Mouse (Mus musculus): ENCODE results near the gene Ptbp1.
"Not testable (repeated sequence)": the region's sequence is repeated elsewhere in the genome, so short reads cannot be mapped to it uniquely, and the experiment has no call there.

Ptbp1 gene

DNA sequence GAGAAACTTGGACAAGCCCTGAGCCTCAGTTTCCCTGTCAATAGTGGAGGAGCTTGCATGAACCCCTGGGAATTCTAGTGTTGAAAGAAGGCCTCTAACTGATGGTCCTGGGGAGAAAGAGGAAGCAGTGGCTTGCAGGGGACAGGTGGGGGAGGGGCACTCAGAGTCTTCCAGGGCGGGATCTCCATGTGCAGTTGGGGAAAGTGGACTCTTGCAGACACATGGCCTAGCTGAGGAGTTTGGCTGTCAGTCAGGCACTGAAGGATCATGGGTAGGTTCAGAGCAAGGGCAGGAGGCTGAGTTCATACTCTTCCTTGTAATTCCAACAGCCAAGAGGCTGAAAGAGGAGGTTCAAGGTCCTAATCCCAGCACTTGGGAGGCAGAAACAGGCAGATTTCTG, 22.9 kb downstream of the Ptbp1 start:
- in situ Hi-C loops (cut with MboI, MseI), result no loop called here

DNA sequence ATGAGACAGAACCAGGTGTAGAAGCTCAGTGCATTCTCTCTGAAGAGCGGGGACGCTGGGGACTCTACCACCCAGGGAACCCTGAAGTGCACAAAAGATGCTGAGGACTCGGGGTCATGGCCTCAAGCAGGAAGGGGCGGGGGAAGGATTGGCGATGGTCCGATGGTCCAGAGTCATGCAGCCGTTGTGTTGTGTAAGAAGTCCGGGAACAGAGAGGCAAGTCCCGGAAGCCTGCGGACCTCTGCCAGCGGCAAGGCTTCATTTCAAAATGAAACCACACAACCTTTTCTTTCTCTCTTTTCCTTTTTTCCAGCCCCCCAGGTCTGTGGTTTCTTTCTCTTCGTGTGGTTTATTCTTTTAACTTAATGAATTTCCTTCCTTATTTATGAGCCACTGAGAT, 23.5 kb downstream of the Ptbp1 start:
- in situ Hi-C loops (cut with MboI, MseI), result no loop called here

DNA sequence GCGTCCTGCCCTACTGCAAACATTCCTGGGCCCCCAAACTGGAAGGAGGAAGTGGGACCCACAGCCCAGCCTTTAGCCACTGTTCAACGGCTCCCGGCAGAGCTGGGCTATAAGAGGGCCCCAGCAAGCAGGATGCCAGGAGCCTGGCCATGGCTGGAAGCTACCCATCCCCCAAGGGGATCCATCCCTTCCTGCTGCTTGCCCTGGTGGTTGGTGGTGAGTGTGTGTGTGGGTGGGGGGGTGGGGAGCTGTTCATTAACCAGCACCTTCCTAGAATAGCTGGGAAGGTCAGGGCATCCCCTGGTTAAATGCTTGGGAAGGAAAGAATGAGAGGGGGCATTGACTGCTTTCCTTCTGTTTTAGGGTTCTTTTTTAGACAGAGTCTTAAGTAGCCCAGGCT, 25.3 kb downstream of the Ptbp1 start:
- in situ Hi-C loops (cut with MboI, MseI), result no loop called here

DNA sequence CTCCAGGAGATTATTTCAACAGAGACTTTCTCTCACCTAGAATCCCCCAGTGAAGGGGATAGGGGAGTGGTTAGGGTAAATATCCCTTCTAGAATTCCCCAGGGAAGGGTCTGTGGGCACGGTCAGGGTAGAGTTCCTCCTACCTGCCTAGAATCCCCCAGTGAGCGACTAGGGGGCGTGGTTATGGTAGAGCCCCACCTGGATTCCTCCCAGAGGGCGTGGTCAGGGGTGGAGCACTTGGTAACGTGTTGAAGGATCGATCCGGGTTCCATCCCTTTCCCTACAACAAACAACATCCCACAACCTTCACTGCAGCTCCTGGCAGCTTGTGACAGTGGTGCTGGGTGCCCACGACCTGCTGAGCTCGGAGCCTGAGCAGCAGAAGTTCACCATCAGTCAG, 26.5 kb downstream of the Ptbp1 start:
- in situ Hi-C loops (cut with MboI, MseI), result loop anchor here (5.0 kb wide), 3 partner anchors 42 to 72 kb away; partner anchors contain the start of genes Arid3a (in 1 of the 2) and R3hdm4 (in 1 of the 2)

DNA sequence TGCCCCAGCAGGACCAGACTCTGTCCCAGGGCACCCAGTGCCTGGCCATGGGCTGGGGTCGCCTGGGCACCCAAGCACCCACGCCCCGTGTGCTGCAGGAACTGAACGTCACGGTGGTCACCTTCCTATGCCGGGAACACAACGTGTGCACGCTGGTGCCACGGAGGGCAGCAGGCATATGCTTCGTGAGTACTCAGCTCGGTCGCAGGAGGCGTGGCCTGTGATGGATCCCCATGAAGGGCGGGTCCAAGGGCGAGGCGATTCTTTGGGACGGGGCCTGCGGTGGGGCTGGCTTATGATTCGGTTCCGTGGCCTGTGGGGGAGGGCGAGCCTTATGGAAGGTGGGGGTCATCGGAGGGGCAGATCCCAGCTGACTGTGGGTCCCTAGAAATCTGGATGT, 27.8 kb downstream of the Ptbp1 start:
- in situ Hi-C loops (cut with MboI, MseI), result loop anchor here (5.0 kb wide), 3 partner anchors 40 to 70 kb away; partner anchors contain the start of genes Arid3a (in 1 of the 2) and R3hdm4 (in 1 of the 2)

DNA sequence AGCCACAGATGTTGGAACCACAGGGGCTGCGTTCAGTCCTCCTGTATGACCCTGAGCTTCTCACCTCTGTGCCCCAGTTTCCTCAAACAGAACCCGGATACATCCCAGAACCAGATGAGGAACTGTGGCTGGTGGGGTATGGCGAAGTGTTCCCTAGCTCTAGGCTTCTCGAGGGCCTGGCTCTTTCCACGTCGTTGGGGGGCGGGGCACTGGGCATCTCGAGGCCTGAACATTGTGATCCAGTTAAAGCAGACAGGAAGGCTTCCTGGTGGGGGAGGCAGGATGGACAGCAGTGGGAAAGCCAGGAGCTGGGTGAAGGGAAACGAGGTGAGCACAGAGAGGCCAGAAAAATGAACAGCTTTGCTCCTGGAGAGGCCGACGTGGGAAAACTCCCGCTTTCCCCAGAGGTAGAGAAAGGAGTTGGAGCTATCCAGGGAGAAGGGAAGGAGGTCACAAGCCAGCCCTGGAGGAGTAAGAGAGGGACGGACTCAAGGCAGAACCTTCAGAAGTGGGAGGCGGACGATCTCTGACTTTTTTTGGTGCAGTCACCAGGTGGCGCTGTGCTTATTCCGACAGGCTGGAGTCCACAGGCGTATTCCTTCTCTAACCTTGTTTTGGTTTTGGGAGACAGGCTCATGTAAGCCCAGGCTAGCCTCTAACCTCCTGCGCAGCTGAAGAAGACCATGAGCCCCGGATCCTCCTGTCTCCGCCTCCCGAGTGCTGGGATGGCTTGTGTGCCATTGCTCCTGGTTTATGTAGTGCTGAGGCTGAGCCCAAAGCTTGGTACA, 29.3 kb downstream of the Ptbp1 start:
- in situ Hi-C loops (cut with MboI, MseI), result loop anchor here (5.0 kb wide), 3 partner anchors 39 to 69 kb away; partner anchors contain the start of genes Arid3a (in 1 of the 2) and R3hdm4 (in 1 of the 2)

DNA sequence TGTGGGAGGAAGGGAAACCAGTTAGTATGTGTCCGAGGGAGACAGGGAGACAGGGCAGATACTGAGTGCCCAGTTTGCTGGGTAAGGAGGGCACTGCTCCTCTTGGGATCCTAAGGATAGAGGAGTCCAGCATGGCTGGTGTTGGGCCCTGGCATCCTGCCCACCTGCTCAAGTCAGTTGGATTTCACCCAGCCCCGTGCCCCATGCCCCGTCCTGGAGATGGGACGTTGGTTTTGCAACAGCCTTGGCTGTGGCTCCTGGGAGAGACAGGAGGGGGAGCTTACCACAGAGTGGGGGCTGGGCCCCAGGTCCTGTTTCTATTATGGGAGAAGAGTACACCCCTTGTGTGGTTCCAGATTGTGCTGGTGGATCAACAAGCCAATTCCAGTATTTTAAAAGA, 30.2 kb downstream of the Ptbp1 start:
- in situ Hi-C loops (cut with MboI, MseI), result loop anchor here (5.0 kb wide), 3 partner anchors 38 to 68 kb away; partner anchors contain the start of genes Arid3a (in 1 of the 2) and R3hdm4 (in 1 of the 2)

DNA sequence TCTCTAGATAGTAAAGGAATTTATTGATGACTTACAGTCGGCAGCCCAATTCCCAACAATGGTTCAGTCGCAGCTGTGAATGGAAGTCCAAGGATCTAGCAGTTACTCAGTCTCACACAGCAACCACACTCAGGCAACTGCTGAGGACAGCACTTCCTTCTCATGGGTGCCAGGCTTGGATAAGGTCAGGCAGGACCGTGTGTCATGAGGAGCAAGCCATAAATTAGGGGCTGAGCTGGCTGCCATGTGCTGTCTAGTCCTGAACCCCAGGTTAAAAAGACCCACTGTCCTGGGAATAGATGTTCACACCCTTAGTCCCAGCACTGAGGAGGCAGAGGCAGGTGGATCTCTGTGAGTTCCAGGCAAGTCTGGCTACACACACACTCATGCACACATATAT, 30.7 kb downstream of the Ptbp1 start:
- in situ Hi-C loops (cut with MboI, MseI), result loop anchor here (5.0 kb wide), 3 partner anchors 37 to 67 kb away; partner anchors contain the start of genes Arid3a (in 1 of the 2) and R3hdm4 (in 1 of the 2)

DNA sequence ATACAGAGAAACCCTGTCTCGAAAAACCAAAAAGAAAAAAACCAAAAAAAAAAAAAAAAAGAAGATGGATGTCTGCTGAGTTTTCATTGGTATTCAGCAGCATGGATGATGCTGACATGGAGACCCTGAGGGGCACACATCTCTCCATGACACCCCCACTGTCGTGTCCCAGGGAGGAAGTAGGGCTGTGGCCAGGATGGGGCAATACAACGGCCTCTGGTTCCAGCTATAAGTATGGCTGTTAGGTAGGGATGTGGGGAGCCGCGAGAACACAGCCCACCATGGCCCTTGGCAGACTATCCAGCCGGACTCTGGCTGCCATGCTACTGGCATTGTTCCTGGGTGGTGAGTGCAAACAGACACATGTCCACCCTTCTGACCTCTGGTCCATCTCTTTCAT, 31.8 kb downstream of the Ptbp1 start, which contains the start of gene Elane:
Gene Elane (plus strand): TSS at position 194 of the 400 bp plus-strand sequence.
- in situ Hi-C loops (cut with MboI, MseI), result no loop called here

DNA sequence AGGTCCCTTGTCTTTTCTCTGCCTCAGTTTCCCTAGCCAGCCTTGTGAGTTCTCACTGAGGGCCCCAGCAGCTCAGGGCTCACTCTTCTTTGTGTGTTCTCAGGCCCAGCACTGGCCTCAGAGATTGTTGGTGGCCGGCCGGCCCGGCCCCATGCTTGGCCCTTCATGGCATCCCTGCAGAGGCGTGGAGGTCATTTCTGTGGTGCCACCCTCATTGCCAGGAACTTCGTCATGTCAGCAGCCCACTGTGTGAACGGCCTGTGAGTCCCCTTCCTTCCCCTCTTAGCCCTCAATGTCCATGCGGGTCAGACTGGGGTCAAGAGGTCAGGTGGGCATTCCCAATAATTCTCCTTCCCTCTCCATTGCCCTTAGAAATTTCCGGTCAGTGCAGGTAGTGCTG, 32.4 kb downstream of the Ptbp1 start:
- in situ Hi-C loops (cut with MboI, MseI), result no loop called here

DNA sequence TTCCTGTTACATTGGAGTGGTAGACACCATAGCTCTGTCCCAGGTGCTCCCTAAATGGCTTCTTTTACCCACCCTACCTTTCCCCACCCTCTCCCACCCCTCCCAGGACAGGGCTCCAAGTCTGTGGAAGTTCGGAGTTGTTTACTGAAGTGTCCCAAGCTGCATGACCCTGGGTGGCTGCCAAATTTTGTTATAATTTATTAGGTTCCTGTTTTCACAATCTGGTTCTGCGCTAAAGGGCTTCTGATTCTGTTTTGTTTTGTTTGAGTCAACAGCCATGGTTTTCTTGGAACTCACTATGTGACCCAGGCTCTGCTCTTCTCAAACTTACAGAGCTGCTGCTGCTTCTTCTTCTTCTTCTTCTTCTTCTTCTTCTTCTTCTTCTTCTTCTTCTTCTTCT, 35.2 kb downstream of the Ptbp1 start:
- in situ Hi-C loops (cut with MboI, MseI), result no loop called here

DNA sequence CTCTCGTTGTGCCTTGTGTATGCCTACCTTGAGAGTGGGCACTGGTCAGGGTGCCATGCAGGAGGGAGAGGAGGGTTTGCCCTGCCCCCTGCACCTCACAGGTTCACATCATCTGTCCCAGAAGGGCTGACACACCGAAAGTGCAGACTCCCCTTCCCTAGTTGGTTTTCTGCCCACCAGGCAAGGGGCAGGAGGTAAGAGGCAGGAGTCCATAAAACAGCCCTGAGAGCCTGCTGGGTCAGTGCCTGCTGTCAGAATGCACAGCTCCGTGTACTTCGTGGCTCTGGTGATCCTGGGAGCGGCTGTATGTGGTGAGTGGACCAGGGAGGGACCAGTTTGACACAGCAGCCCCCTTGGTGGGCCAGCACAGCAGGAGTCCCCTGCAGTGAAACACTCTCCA, 36.4 kb downstream of the Ptbp1 start, which contains the start of gene Cfd:
Gene Cfd (plus strand): TSS at position 184 of the 400 bp plus-strand sequence.
- in situ Hi-C loops (cut with MboI, MseI), result no loop called here

DNA sequence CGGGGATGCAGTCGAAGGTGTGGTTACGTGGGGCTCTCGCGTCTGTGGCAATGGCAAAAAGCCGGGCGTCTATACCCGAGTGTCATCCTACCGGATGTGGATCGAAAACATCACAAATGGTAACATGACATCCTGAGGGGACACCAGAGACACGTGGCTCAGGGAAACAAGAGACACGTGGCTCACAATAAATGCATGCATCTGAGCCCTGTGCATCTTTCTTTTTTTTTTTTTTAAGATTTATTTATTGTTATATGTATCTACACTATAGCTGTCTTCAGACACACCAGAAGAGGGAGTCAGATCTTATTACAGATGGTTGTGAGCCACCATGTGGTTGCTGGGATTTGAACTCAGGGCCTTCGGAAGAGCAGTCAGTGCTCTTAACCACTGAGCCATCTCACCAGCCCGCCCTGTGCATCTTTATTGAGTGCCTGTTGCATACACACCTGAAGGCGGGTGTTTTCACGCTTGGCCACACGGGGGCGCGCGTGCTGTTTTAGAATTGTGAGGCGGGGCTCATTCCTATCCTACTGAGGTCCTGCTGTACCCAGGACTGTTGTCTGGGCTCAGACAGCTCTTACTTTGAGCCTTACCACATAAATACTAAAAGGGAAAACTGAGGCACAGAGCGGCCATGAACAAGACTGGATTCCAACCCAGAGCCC, 38.4 kb downstream of the Ptbp1 start:
- in situ Hi-C loops (cut with MboI, MseI), result not testable (repeated sequence)

DNA sequence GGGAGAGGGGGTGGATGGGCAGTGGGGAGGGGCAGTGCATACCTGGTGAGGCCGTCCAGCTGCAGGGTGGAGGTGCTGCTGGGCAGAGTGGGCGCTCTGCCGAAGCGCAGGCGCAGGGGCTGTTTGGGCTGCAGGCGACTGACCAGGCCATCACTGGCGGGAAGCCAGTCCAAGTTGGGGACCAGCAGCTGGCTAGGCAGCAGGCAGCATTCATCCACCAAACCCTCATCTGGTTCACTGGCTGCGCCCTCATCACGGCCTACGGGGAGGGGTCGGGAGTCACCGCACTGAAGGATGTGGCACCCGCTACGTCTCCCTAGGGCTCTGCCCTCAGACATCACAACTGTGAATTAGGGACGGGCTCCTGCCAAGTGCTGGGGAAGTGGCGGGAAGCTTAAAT, 42.1 kb downstream of the Ptbp1 start:
- in situ Hi-C loops (cut with MboI, MseI), result no loop called here

DNA sequence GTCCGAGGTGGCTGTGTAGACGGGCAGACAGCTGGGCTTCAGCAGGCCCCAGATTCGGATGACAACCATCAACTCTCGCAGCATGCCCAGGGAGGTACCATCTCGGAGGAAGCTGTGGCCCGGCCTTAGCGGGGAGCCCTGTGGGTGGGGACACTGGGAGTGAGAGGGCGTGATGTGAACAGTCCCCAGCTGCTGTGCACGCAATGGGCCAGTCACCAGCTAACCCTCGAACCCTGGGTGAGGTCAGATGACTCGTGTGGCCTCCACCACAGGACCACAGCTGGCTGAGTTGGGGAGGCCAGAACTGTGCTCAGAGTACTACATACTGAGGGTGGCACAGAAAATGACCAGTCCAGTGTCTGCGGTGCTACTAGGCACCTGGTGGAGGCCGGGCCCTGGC, 42.6 kb downstream of the Ptbp1 start:
- in situ Hi-C loops (cut with MboI, MseI), result no loop called here

DNA sequence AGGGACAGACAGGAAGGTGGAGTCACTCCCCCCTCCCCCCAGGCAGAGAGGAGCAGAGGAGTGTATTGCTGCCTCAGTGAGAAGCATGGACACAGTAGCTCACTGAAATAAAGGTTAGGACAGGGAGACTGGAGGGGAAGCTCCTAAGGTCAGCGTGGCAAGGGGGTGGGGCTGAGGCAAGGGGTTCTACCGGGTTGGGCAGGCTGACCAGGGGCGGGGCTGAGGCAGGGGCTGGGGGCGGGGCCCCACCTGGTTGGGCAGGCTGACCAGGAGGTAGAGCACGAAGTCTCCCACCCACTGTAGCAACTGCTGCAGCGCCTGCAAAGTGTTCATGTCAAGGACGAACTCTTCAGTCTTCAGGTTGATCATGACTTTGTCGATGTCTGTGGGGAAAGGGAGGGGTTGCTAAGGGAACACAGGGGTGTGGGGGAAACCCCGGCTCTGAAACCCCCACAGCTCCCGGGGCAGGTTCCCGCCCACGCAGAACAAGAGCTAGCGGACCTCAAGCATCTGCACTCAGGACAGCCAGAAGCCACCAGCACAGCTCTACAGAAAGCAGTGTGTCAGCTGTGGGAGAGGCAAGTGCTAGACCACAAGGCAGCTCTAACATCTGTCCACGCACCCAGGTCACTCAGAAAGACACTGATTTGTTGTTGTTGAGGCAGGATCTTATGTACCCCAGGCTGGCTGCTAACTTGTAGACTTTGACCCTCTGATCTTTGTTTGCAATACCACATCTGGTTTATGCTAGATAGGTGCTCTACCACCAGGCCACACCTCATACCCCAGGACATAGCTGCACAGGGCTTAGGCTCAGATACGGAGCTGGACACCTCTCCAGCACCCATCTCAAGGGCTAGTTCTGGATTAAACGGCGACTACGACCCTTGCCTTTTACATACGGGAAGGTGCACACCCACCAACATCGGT, 43.4 kb downstream of the Ptbp1 start:
- in situ Hi-C loops (cut with MboI, MseI), result no loop called here

DNA sequence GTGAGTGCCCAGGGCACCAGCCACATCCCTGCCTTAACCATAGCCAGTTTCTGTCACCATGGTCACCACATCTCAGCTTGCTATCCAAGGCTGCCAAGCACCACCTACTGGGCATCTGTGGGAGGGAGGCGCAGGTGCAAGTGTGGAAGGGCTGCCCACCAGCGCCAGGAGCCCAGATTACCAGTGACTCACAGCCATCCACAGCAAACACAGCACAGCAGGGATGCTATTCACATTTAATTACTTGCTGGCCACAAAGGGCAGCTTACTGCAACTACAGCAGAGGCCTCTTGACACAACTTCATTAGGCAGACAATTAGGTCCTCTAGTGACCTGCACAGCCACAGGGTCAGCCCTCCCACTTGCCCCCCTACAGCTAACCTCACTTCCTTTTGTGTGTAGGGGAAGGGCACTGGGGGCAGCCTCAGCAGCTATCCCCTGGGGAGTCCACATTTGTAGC, 46.8 kb downstream of the Ptbp1 start:
- in situ Hi-C loops (cut with MboI, MseI), result loop anchor here in 1 of 2 experiments (10.0 kb wide), 1 partner anchor 476 kb away; no protein-coding TSS in a partner anchor

DNA sequence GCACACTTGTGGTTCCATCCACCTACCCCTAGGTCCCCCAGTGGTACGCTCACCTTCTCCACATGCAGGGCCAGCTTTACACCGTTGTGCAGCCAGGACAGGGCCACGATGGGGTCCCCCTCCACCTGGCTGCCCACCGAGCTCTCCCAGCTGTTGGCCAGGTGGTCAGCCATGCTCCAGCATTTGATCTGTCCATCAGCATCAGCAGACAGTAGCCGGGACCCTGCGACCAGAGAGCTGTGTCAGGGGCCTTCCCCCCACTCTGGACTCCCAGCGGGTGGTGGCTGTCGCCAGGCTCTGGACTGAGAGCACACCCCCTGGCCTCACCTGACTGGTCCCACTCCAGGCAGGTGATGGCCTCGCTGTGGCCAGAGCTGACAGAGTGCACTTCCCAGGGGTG, 52.5 kb downstream of the Ptbp1 start:
- in situ Hi-C loops (cut with MboI, MseI), result loop anchor here in 1 of 2 experiments (10.0 kb wide), 1 partner anchor 482 kb away; no protein-coding TSS in a partner anchor

DNA sequence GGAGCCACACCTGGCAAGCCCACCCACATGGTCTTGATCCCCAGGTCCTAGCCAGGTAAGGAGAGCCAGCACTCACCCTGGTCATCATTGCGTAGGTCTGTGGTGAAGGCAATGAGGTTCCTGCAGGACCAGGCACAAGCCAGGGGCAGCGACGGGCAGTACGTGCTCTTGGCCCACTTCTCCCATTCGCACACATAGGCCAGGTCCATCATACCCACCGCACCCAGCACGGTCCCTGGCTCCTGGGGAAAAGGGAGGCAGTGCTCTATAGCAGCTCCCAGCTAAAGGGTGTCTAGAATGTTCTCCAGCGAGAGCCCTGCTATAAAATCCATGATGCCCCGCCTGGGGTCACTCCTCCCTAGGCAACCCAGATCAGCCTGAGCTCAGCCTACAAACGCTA, 53.2 kb downstream of the Ptbp1 start:
- in situ Hi-C loops (cut with MboI, MseI), result loop anchor here in 1 of 2 experiments (10.0 kb wide), 1 partner anchor 483 kb away; no protein-coding TSS in a partner anchor

DNA sequence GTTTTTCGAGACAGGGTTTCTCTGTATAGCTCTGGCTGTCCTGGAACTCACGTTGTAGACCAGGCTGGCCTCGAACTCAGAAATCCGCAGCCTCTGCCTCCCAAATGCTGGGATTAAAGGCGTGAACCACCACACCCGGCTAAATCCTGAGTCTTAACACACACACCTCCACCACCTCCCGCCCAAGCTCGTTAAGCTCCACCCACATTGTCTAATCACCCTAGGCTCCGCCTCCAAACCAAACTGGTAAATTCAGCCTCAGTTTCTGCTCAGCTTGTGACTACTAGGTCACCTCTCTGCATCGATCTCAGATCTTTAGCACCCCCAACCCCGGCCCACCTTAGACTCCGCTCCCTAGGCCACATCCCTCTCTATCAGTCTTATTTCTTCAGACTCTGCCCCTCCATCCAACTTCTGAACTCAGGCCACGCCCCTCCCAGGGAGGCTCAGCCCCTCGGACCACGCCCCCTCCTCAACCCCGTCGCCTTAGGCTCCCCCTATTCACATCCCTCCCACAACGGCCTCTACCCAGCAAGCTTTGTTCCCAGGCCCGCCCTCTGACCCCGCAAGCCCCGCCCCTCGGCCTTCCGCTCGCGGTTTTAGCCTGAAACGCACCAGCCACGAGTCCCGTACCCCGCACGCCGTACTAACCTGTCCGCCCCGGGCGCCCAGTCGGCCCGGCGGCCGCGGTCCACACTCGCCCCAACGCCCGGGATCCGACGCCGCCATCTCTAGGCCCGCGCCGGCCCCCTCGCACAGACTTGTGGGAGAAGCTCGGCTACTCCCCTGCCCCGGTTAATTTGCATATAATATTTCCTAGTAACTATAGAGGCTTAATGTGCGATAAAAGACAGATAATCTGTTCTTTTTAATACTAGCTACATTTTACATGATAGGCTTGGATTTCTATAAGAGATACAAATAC, 54.2 kb downstream of the Ptbp1 start, which contains the start of gene Med16:
Gene Med16 (minus strand): TSS at position 757 of the 925 bp plus-strand sequence.
- in situ Hi-C loops (cut with MboI, MseI), result loop anchor here in 1 of 2 experiments (10.0 kb wide), 1 partner anchor 484 kb away; no protein-coding TSS in a partner anchor

All from T-helper 17 cell (primary cell).